Mouse (Mus musculus): ENCODE measurements at regions not wholly inside any gene's neighbourhood (a gene's known extent, or its start where the extent isn't known, plus 50 kb on each side); places are given as distances from the start of the nearest gene placed in this dataset.

- TF ChIP-seq POLR2A (IDR thresholded peaks at IDR 0.05; ENCODE audit: insufficient read length, low read depth) (no peak), USF1 (IDR thresholded peaks at IDR 0.05; ENCODE audit: low read depth) (no peak), MAX (IDR thresholded peaks at IDR 0.05; ENCODE audit: low read depth) (no peak), SRF (IDR thresholded peaks at IDR 0.05; ENCODE audit: control insufficient read depth, insufficient read length, low read depth) (no peak), E2F4 (IDR thresholded peaks at IDR 0.05; ENCODE audit: insufficient read depth) (no peak), POLR2AphosphoS2 (IDR thresholded peaks at IDR 0.05; ENCODE audit: insufficient read length, low read depth) (no peak), TCF3 (IDR thresholded peaks at IDR 0.05; ENCODE audit: insufficient read length, low read depth) (no peak)
These were observed 57.4 kb upstream of the Smndc1 start for GRCm38 (mm10) chr19:53447754-53448153.
